Mouse (Mus musculus) neural tube, embryonic 14.5 days (tissue): Measurements from ENCODE around the gene Tshz2. TPM values are rescaled to one million over a fixed set of nuclear protein-coding genes. Genes with fewer than 3 reads are reported as not detected.
A peak's percentile ranks its signal among the peaks of the same experiment; 100 is the strongest.

ENCODE experiments used
- ATAC-seq: fragments of 200-750 bp; cut with Nextera tagmentation; 2 replicates; pipeline ENCODE4 v1.8.0; 2017; ENCODE audit warnings: low read depth, mild to moderate bottlenecking, moderate TSS enrichment, moderate library complexity
- H3K27ac ChIP-seq: fragments of 300-500 bp; sonication (generic); 2 replicates; pipeline ENCODE4 v1.5.1; 2014; ENCODE audit warnings: low read depth, mild to moderate bottlenecking, control low read depth, low read length, moderate library complexity, mixed read lengths
- H3K27me3 ChIP-seq: fragments of 300-500 bp; sonication (generic); 2 replicates; pipeline ENCODE4 v1.6.1; 2014; ENCODE audit warnings: low read length; ENCODE audit not compliant: control insufficient read depth, insufficient read depth
- H3K36me3 ChIP-seq: fragments of 300-500 bp; sonication (generic); 2 replicates; pipeline ENCODE4 v1.6.1; 2014; ENCODE audit warnings: low read length, mixed read lengths; ENCODE audit not compliant: control insufficient read depth, insufficient read depth
- H3K4me1 ChIP-seq: fragments of 300-500 bp; sonication (generic); 2 replicates; pipeline ENCODE4 v1.6.1; 2014; ENCODE audit warnings: low read length; ENCODE audit not compliant: control insufficient read depth, insufficient read depth
- H3K4me2 ChIP-seq: fragments of 300-500 bp; sonication (generic); 2 replicates; pipeline ENCODE4 v1.6.1; 2014; ENCODE audit warnings: mild to moderate bottlenecking, low read depth, low read length, control low read depth
- H3K4me3 ChIP-seq: fragments of 300-500 bp; sonication (generic); 2 replicates; pipeline ENCODE4 v1.5.1; 2014; ENCODE audit warnings: low read depth, low read length, control low read depth, mixed read lengths
- H3K9ac ChIP-seq: fragments of 300-500 bp; sonication (generic); replicated peaks from 2 replicates; pipeline ENCODE4 v1.6.1; 2014; ENCODE audit warnings: low read depth, mild to moderate bottlenecking, control low read depth, low read length, mixed read lengths
- H3K9me3 ChIP-seq: fragments of 300-500 bp; sonication (generic); 2 replicates; pipeline ENCODE4 v1.6.1; 2016; ENCODE audit warnings: low read length; ENCODE audit not compliant: control insufficient read depth
- WGBS: fragments of 180-500 bp; shearing (Covaris S2); extraction: QIAGEN DNeasy Blood & Tissue Kit; methylation state at CpG from one replicate; pipeline ENCODE4 v1.1.7; 2014; 5-methylcytosine and 5-hydroxymethylcytosine counted together
- polyA plus RNA-seq: library from polyadenylated mRNA; unstranded; fragments of >200 nt; fragmentation: Nextera tagmentation; extraction: Ambion mirVana; gene quantifications from 2 replicates; pipeline ENCODE4 v1.2.1, GENCODE M21; 2014

Tshz2 gene
- polyA plus RNA-seq, 1 experiment from 2014 or later = 54.5 TPM

DNA sequence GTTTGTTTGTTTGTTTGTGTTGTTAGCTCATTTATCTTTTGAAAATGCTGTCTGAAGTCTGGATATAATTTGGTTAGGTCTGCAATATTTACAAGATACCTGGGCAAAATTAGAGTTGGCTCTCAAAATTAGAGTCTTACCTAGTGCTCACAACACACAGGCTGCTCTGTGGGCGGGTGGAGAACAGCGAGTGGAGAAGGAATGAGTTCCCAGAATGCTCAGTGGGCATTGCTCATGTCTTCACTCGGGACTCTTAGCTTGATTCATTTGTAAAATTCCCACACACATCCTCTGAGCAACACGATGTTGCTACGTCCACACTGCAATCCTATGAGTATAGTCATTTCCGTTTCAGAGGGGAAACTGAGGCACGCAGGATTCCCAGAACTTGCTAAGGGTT is 180.1 kb downstream of the Tshz2 start:
- WGBS = 88% methylated on average over 7 of the region's 7 CpGs

DNA sequence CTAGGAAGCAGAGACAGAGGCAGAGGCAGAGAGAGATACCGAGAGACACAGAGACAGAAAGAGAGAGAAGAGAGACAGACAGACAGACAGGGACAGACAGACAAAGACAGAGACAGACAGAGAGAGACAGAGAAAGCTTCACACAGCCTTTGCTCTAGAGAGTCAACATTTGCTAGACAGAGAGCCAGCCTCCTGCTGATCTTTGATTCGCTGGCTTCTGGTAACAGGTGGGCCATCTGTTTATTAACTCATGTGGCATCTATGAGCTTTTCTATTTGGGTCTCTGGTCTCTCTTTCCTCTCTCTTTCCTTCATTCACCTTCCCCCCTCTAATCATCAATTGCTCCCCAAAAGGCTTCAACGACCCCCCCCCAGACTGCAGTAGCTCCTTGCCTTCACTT is 181.5 kb downstream of the Tshz2 start:
- no peak overlapping the region for H3K9ac ChIP-seq
- 54% methylated on average over 3 of the region's 3 CpGs for WGBS
- peaks cover 24% of the 10 kb centered on the region; the same call in 1 of the 2 replicates for H3K4me1 ChIP-seq
- ATAC-seq = no peak
- no peaks in the 10 kb centered on the region for H3K36me3 ChIP-seq
- H3K4me2 ChIP-seq = no peak overlapping the region
- no peaks in the 10 kb centered on the region for H3K27me3 ChIP-seq
- H3K27ac ChIP-seq = 0 out of 2 replicates have a peak overlapping the region, but pooled peaks have one; percentile 10
- H3K4me3 ChIP-seq = no peak overlapping the region
- H3K9me3 ChIP-seq = no peaks in the 10 kb centered on the region

More for the DNA sequence above, 180.1 kb downstream of the Tshz2 start:
- Histone ChIP-seq H3K27me3 (no peaks in the 10 kb centered on the region), H3K27ac (peak overlapping the region; percentile 12; the same call in 1 of the 2 replicates), H3K4me3 (no peak overlapping the region), H3K36me3 (no peaks in the 10 kb centered on the region), H3K4me1 (peaks cover 24% of the 10 kb centered on the region; the same call in 1 of the 2 replicates), H3K4me2 (no peak overlapping the region), H3K9me3 (no peaks in the 10 kb centered on the region), H3K9ac (no peak overlapping the region)
- ATAC-seq = no peak

DNA sequence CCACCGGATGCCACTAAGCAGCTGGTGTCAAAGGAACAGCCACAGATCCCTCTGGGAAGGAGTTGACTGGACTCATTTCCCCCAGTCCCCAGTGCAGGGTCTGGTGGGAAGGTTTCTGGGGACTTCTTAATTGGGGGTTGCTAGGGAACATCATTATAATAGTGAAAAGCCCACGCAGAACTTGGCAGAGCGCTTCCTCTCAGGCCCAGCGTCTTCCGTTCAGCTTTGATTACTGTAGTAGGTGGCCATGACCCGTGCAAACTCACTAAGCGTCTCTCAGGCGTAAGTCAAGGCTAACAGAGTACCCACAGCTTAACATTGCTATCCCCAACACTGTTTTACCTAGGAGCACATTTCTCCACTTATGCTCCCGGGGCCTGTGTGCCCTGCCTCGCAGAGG is 181.9 kb downstream of the Tshz2 start:
- Histone ChIP-seq H3K27ac (0 out of 2 replicates have a peak overlapping the region, but pooled peaks have one; percentile 10), H3K4me3 (no peak overlapping the region), H3K4me2 (no peak overlapping the region), H3K36me3 (no peaks in the 10 kb centered on the region), H3K4me1 (peaks cover 24% of the 10 kb centered on the region; the same call in 1 of the 2 replicates), H3K9me3 (no peaks in the 10 kb centered on the region), H3K27me3 (no peaks in the 10 kb centered on the region), H3K9ac (0 out of 2 replicates have a peak overlapping the region, but pooled peaks have one; percentile 11)
- 48% methylated on average over 10 of the region's 10 CpGs for WGBS
- ATAC-seq = no peak

GRCm38 (mm10) chr2:169821021-169821441 is 188.2 kb downstream of the Tshz2 start:
- Histone ChIP-seq H3K4me3 (no peak overlapping the region), H3K27me3 (no peaks in the 10 kb centered on the region), H3K4me1 (peaks cover 6% of the 10 kb centered on the region), H3K36me3 (no peaks in the 10 kb centered on the region), H3K4me2 (no peak overlapping the region), H3K9ac (no peak overlapping the region), H3K27ac (0 out of 2 replicates have a peak overlapping the region, but pooled peaks have one; percentile 0), H3K9me3 (no peaks in the 10 kb centered on the region)
- WGBS = 91% methylated on average over 9 of the region's 9 CpGs
- no peak for ATAC-seq

DNA sequence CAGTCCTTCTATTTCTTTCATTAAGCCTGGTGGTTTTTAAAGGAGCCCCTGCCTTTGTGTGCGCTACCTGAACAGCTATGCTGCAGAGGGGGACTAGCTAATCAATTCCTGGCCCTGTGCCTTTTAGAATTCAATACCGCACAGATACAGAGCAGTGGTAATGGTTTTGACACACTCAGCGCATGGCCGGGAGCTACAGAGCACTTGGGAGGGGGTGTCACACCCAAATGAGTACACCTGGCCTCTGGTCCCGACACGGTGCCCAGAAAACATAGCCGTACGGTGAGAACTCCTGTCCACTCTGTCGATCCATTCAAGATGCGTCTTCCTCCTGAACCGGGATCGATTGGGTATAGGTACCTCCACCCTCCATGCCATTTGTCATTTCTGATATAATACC is 193.1 kb downstream of the Tshz2 start:
- WGBS = 39% methylated on average over 12 of the region's 12 CpGs
- Histone ChIP-seq H3K36me3 (no peaks in the 10 kb centered on the region), H3K4me3 (no peak overlapping the region), H3K4me2 (peak overlapping the region; percentile 30), H3K27ac (peak overlapping the region; percentile 66), H3K9ac (peak overlapping the region; percentile 44; the same call in 1 of the 2 replicates), H3K4me1 (peaks cover 16% of the 10 kb centered on the region), H3K27me3 (no peaks in the 10 kb centered on the region), H3K9me3 (no peaks in the 10 kb centered on the region)
- peak; percentile 48; the same call in 1 of the 2 replicates for ATAC-seq

GRCm38 (mm10) chr2:169826316-169826715 is 193.5 kb downstream of the Tshz2 start:
- H3K27ac ChIP-seq = peak overlapping the region; percentile 66
- H3K9me3 ChIP-seq = no peaks in the 10 kb centered on the region
- no peak for ATAC-seq
- peak overlapping the region; percentile 30 for H3K4me2 ChIP-seq
- no peaks in the 10 kb centered on the region for H3K27me3 ChIP-seq
- peaks cover 16% of the 10 kb centered on the region for H3K4me1 ChIP-seq
- no peak overlapping the region for H3K4me3 ChIP-seq
- peak overlapping the region; percentile 44; the same call in 1 of the 2 replicates for H3K9ac ChIP-seq
- H3K36me3 ChIP-seq = no peaks in the 10 kb centered on the region
- WGBS = 22% methylated on average over 15 of the region's 15 CpGs

DNA sequence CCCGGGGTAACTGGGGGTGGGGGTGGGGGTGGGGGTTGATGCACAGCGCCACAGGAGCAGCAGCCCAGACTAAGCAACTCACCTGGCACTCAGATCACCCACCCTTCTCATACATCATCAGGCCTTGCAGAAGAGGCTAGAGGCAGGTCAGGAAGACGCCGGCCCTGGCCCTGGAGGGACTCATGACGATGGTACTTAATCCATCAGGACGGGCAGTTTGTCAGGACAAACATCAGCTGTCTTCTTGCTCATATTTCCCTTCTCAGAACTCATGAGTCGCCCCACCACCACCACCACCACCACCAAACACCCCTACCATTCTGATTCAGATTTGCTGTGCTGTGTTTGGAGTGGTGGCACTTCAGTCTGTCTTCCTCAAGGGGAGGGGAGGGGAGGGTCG is 194.0 kb downstream of the Tshz2 start:
- Histone ChIP-seq H3K27me3 (no peaks in the 10 kb centered on the region), H3K9me3 (no peaks in the 10 kb centered on the region), H3K4me2 (no peak overlapping the region), H3K27ac (no peak overlapping the region), H3K36me3 (no peaks in the 10 kb centered on the region), H3K4me3 (no peak overlapping the region), H3K9ac (no peak overlapping the region), H3K4me1 (peaks cover 17% of the 10 kb centered on the region)
- WGBS = 58% methylated on average over 8 of the region's 8 CpGs
- no peak for ATAC-seq

DNA sequence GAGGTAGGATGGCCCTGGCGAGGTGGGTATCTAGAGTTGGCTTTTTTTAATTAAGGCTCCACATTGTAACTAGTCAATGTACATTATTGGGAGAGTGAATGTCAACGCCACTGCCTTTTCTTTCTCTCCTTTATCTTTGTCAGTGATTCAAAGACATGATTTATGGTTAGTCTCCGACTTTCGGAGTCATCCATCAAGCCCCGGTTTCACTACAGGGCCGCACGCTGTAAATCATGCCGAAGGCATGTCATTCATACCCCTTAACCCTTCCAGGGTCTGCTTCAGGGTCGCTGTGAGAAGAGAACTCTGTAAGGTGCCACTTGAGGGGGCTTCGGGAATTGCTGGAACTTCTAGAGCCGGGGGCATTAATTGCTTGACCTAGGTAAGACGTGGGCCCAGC is 199.4 kb downstream of the Tshz2 start:
- H3K27ac ChIP-seq = no peak overlapping the region
- 38% methylated on average over 12 of the region's 12 CpGs for WGBS
- no peaks in the 10 kb centered on the region for H3K27me3 ChIP-seq
- no peak for ATAC-seq
- no peak overlapping the region for H3K4me2 ChIP-seq
- no peaks in the 10 kb centered on the region for H3K9me3 ChIP-seq
- H3K36me3 ChIP-seq = no peaks in the 10 kb centered on the region
- peaks cover 12% of the 10 kb centered on the region for H3K4me1 ChIP-seq
- no peak overlapping the region for H3K4me3 ChIP-seq
- no peak overlapping the region for H3K9ac ChIP-seq

DNA sequence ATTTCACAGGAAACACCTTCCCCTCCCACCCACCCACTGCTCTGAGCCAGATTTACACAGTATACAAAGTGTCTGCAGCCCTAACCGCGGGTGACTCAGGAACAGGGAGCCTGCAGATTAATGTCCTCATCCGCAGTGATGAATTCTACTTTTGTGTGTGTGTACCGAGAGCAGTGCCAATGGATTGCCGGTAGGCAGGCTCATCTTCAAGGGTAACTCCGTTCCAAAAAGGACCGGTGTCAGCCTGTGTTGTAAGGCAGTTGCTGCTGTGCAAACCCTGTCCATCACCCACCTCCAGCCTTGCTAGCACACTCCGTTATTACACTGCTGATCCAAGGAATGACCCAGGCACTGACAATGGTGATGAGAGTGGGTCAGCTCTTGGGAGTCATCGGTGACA is 200.8 kb downstream of the Tshz2 start:
- Histone ChIP-seq H3K4me2 (no peak overlapping the region), H3K27ac (peak overlapping the region; percentile 25; the same call in 1 of the 2 replicates), H3K27me3 (no peaks in the 10 kb centered on the region), H3K9ac (no peak overlapping the region), H3K9me3 (no peaks in the 10 kb centered on the region), H3K4me1 (peaks cover 15% of the 10 kb centered on the region), H3K36me3 (no peaks in the 10 kb centered on the region), H3K4me3 (no peak overlapping the region)
- peak; percentile 38; the same call in 1 of the 2 replicates for ATAC-seq
- WGBS = 37% methylated on average over 9 of the region's 9 CpGs
